Mouse (Mus musculus) cortical plate, adult 2 months (tissue): Measurements from ENCODE around the gene Gm9817.

Source experiments
- CTCF ChIP-seq: fragments of 200-500 bp; IDR thresholded peaks from 2 replicates; pipeline ENCODE4 v1.5.1; 2011; ENCODE audit warnings: mild to moderate bottlenecking, control low read depth, low read length; ENCODE audit not compliant: insufficient read depth; ENCODE audit errors: extremely low read depth
- POLR2A ChIP-seq: fragments of 200-500 bp; IDR thresholded peaks from 2 replicates; pipeline ENCODE4 v1.6.1; 2011; ENCODE audit warnings: mild to moderate bottlenecking, low read length, control low read depth; ENCODE audit not compliant: insufficient read depth; ENCODE audit errors: extremely low read depth

- TF ChIP-seq POLR2A (no peak), CTCF (no peak)
Observed at GRCm38 (mm10) chr13:45070366-45070765, 8.1 kb upstream of the Gm9817 start.
